Mouse (Mus musculus): ENCODE measurements around the gene Aldh1a2. TPM values are rescaled to one million over a fixed set of nuclear protein-coding genes. Genes with fewer than 3 reads are reported as not detected.

Aldh1a2 gene
- polyA plus RNA-seq, 1 experiment from 2014 or later: 5.7 TPM

DNA sequence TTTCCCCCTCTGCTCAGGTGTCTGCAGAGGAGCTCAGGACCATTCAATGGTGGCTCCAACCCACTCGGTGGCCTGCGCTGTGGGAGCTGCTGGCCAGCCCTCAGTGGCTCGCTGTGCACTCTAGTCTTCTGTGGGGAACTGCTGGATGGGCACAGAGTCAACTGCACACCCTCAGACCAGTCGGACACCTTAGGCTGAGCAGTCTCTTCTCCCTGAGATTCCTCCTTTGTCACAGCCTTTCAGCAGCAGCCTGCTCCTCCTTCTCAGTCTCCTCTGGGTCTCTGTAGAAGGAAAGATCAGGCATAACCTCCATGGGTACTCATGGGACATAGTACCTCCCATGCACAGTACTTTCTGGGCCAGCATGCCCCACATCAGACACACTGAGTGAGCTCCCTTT lies 63.2 kb downstream of the Aldh1a2 start:
- Histone ChIP-seq H3K9ac (no peak overlapping the region), H3K27me3 (no peaks in the 10 kb centered on the region), H3K9me3 (no peaks in the 10 kb centered on the region), H3K27ac (no peak overlapping the region), H3K4me3 (replicated peaks) (no peak overlapping the region), H3K4me2 (no peak overlapping the region), H3K4me1 (no peaks in the 10 kb centered on the region), H3K36me3 (replicated peaks) (no peaks in the 10 kb centered on the region)
- 89% methylated on average over 4 of the region's 4 CpGs for WGBS
- ATAC-seq (ENCODE audit: low FRiP score): no peak

DNA sequence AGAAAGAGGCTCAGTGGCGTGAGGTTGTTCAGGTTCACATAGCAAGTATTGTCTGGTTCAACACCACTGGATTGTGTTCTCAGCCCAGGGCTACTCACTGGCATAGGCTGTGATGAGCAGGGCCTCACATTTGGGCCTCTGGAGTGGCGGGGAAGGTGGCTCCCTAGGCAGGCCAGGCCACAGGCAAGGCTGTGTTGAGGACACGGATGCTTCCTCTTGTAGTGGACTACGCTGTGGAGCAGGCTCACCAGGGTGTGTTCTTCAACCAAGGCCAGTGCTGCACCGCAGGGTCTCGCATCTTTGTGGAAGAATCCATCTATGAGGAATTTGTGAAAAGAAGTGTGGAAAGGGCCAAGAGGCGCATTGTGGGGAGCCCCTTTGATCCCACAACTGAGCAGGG lies 67.6 kb downstream of the Aldh1a2 start:
- Histone ChIP-seq H3K27ac (no peak overlapping the region), H3K4me1 (no peaks in the 10 kb centered on the region), H3K4me3 (replicated peaks) (no peak overlapping the region), H3K36me3 (replicated peaks) (no peaks in the 10 kb centered on the region), H3K27me3 (no peaks in the 10 kb centered on the region), H3K9me3 (no peaks in the 10 kb centered on the region), H3K4me2 (no peak overlapping the region), H3K9ac (no peak overlapping the region)
- 90% methylated on average over 7 of the region's 7 CpGs for WGBS
- no peak for ATAC-seq (ENCODE audit: low FRiP score)

DNA sequence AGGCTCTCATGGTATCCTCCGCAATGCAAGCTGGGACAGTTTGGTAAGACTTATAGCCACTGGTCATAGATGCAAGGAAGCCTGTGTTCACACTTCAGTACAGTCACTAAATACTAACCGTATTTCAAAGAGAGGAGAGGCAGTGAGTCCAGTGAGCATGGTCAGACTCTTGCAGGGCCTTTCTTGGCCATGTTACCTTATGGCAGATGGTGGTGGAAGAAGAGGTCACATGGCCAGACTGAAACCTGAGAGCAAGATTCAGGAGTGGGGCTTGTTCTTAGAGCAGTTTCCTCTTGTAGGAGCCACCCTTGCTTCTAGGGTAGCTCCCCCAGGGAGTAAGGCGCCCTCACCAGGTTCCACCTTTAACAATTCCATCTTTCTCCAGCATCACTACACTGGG lies 69.6 kb downstream of the Aldh1a2 start:
- no peaks in the 10 kb centered on the region for H3K27me3 ChIP-seq
- H3K9me3 ChIP-seq: no peaks in the 10 kb centered on the region
- no peak overlapping the region for H3K9ac ChIP-seq
- no peaks in the 10 kb centered on the region for H3K4me1 ChIP-seq
- no peak overlapping the region for H3K4me3 ChIP-seq (replicated peaks)
- H3K27ac ChIP-seq: no peak overlapping the region
- no peak for ATAC-seq (ENCODE audit: low FRiP score)
- WGBS: 93% methylated on average over 3 of the region's 3 CpGs
- H3K36me3 ChIP-seq (replicated peaks): no peaks in the 10 kb centered on the region
- H3K4me2 ChIP-seq: no peak overlapping the region

DNA sequence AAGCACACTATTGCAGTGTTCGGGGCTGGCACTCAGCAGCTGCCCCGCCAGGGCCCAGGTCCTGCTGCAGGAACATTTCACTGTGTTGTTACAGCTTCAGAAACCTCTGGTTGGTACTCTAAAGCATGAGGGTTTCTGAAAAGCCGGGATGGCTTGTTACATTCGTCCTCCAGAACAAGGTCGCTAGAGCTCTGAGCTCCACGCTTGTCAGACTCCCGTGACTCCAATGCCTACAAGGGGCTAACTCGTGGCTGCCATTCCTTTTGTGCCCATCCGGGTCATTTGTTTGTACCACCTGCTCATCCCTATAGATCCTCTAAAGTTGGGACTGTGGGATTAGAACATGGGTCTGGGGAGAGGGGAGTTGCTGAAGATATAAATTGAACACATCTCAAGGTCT lies 70.8 kb downstream of the Aldh1a2 start:
- no peaks in the 10 kb centered on the region for H3K27me3 ChIP-seq
- H3K27ac ChIP-seq: no peak overlapping the region
- H3K36me3 ChIP-seq (replicated peaks): no peaks in the 10 kb centered on the region
- WGBS: 94% methylated on average over 9 of the region's 9 CpGs
- H3K4me1 ChIP-seq: no peaks in the 10 kb centered on the region
- H3K9me3 ChIP-seq: no peaks in the 10 kb centered on the region
- H3K4me2 ChIP-seq: no peak overlapping the region
- no peak for ATAC-seq (ENCODE audit: low FRiP score)
- no peak overlapping the region for H3K4me3 ChIP-seq (replicated peaks)
- H3K9ac ChIP-seq: no peak overlapping the region

DNA sequence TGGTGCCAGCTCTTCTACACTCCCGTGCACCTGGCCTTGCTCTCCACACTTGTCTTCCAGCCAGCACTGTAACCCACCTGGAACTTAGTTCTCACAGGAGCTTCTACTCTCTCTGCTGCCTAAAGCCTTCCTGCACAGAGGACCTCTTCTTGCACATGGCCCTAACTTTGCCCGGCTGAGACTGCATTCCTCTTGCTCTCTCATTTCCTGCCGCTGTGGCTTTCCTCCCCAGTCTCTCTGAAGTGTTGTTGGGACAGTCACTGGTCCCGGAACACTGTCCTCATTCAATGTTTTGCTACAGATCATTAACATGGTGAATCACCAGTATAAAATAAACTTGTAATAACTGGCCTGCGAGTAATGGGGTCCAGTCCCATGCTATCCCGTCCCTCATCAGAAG lies 73.1 kb downstream of the Aldh1a2 start:
- H3K9ac ChIP-seq: no peak overlapping the region
- no peaks in the 10 kb centered on the region for H3K9me3 ChIP-seq
- no peak overlapping the region for H3K4me3 ChIP-seq (replicated peaks)
- 85% methylated on average over 6 of the region's 6 CpGs for WGBS
- no peak overlapping the region for H3K4me2 ChIP-seq
- no peak for ATAC-seq (ENCODE audit: low FRiP score)
- H3K27me3 ChIP-seq: no peaks in the 10 kb centered on the region
- H3K4me1 ChIP-seq: no peaks in the 10 kb centered on the region
- H3K27ac ChIP-seq: no peak overlapping the region
- no peaks in the 10 kb centered on the region for H3K36me3 ChIP-seq (replicated peaks)

DNA sequence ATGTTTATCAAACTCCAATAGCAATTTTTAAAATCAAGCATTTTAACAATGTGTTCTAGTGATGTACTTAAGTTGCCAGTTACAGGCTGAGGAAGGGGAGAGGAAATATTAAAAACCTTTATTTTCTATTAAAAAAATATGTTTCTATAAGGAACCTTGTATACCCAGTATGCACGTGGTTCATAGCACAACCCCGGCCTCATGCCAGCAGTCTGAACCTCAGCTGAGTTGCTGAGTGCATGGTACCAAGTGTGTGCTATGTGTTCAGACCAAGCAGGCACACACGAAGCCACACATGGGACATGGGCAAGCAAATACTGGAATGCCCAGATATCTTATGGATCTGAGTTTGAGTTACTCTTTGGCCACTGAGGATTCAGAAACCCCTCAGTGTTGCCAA lies 74.2 kb downstream of the Aldh1a2 start:
- WGBS: 82% methylated on average over 3 of the region's 3 CpGs
- Histone ChIP-seq H3K4me3 (replicated peaks) (no peak overlapping the region), H3K27me3 (no peaks in the 10 kb centered on the region), H3K4me2 (no peak overlapping the region), H3K36me3 (replicated peaks) (no peaks in the 10 kb centered on the region), H3K9ac (no peak overlapping the region), H3K4me1 (no peaks in the 10 kb centered on the region), H3K9me3 (no peaks in the 10 kb centered on the region), H3K27ac (no peak overlapping the region)
- no peak for ATAC-seq (ENCODE audit: low FRiP score)

DNA sequence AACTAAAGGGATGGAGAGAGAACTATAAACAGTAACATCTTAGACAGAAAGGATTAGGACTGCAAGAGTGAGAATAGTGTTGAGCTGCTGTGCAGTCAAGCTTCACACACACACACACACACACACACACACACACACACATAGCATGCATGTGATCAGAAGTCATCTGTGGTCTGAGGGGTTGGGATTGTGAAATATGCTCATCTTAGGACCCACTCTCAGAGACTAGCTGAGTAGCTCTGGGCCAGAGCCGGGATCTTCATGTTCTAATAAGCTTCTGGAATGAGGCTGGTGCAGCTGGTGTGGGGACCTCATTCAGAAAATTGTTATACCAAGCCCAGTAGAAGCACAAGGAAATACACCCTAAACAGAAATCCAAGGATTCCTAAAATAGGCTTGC lies 75.1 kb downstream of the Aldh1a2 start:
- H3K9me3 ChIP-seq: no peaks in the 10 kb centered on the region
- no peak for ATAC-seq (ENCODE audit: low FRiP score)
- H3K27me3 ChIP-seq: no peaks in the 10 kb centered on the region
- no peaks in the 10 kb centered on the region for H3K4me1 ChIP-seq
- no peaks in the 10 kb centered on the region for H3K36me3 ChIP-seq (replicated peaks)
- no peak overlapping the region for H3K4me2 ChIP-seq
- WGBS: 73% methylated on average over 1 of the region's 1 CpGs
- H3K9ac ChIP-seq: no peak overlapping the region
- no peak overlapping the region for H3K4me3 ChIP-seq (replicated peaks)
- H3K27ac ChIP-seq: no peak overlapping the region

DNA sequence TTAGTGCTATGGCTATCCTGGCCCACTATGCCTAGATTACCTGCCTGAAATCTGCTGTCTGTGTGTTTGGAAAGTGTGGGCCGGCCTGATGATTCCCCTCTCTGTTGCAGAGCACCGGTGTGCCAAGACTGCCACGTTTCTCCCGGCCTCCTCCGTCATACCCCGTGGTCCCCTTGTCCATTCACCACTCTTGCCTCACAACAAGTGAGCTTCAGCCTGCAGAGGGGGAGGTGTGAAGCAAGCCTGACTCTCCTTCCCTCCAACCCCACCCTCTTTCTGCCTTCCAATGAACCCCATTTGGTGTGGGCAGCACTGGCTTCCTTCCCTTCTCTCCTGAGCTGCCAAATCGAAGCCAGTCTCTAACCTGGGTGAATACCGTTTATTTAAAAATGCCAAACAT lies 79.9 kb downstream of the Aldh1a2 start:
- H3K27ac ChIP-seq: no peak overlapping the region
- no peaks in the 10 kb centered on the region for H3K27me3 ChIP-seq
- H3K36me3 ChIP-seq (replicated peaks): no peaks in the 10 kb centered on the region
- H3K9me3 ChIP-seq: no peaks in the 10 kb centered on the region
- no peak overlapping the region for H3K9ac ChIP-seq
- no peaks in the 10 kb centered on the region for H3K4me1 ChIP-seq
- H3K4me3 ChIP-seq (replicated peaks): no peak overlapping the region
- ATAC-seq (ENCODE audit: low FRiP score): no peak
- H3K4me2 ChIP-seq: no peak overlapping the region
- 78% methylated on average over 8 of the region's 8 CpGs for WGBS

DNA sequence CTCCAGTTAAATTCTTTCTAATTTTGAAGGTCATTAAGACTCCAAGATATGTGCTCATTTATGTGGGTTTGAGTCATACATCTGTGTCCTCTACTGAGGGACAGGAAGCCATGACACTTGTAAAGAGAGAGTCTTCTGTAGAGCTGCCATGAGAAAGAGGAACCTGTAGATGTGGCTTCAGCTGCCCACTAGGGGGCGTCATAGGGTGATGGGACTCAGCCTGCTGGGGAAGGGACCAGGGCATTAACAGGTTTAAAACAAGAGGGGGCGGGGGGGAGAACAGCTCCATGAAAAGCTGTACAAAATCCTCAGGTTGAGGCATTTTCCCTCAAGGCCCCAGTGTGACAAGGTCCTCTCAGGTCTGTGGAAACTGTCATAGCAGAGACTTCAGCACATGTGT lies 88.0 kb downstream of the Aldh1a2 start:
- H3K4me1 ChIP-seq: no peaks in the 10 kb centered on the region
- H3K9ac ChIP-seq: no peak overlapping the region
- no peak overlapping the region for H3K4me2 ChIP-seq
- ATAC-seq (ENCODE audit: low FRiP score): no peak
- H3K36me3 ChIP-seq (replicated peaks): no peaks in the 10 kb centered on the region
- H3K4me3 ChIP-seq (replicated peaks): no peak overlapping the region
- H3K27me3 ChIP-seq: no peaks in the 10 kb centered on the region
- 56% methylated on average over 2 of the region's 2 CpGs for WGBS
- no peaks in the 10 kb centered on the region for H3K9me3 ChIP-seq
- H3K27ac ChIP-seq: no peak overlapping the region

DNA sequence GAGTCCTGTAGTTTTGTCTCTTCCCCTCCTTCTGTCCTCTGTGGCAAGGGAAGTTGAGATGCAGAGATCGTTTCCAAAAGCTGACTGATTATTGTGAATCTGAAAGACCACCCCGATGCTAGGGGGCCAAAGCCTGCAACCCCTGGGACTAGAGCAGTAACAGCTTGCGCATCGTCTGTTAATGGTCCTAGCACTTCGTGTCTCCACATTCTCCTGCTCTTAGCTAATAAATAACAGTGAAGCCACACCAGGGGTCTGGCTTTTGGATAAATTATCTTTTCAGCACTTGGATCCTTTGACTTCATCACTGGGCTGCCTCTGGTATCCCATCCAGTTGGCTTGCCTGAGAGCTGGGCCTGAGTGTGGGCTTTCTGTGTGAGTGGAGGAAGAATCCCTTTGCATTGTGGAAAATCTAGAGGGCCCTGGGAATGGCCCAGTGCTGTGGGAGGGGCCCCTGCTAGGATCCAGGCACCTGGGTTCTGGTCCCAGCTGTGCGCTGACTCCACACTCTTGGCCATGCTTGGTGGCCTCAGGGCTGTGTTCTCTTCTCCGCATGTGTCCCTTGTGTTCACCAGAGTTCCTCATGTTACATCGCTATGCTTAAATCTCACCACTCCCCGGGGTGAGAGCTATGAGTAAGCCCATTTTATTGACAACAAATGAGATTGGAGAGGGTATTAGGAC lies 91.7 kb downstream of the Aldh1a2 start:
- WGBS: 84% methylated on average over 9 of the region's 9 CpGs
- Histone ChIP-seq H3K4me2 (no peak overlapping the region), H3K4me1 (no peaks in the 10 kb centered on the region), H3K36me3 (replicated peaks) (no peaks in the 10 kb centered on the region), H3K4me3 (replicated peaks) (no peak overlapping the region), H3K9me3 (no peaks in the 10 kb centered on the region), H3K27me3 (no peaks in the 10 kb centered on the region), H3K27ac (no peak overlapping the region), H3K9ac (no peak overlapping the region)
- ATAC-seq (ENCODE audit: low FRiP score): no peak

DNA sequence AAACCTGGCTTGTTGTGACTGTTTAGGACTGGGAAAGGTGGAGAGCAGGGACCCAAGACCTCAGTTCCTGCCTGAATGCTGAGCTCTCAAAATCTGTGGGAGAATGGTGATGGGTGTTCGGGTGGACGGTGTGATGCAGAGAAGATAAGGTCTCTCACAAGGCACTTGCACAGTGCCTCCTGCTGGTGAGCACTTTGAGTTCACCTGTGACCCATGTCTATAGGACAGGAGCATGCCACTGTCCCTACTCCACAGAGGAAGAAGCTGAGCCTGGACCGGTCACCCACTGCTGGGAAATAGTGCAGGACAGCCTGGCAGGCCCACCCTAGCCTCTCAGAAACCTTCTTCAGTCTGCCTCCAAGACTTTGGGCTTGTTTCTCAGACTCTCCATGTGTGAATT lies 100.4 kb downstream of the Aldh1a2 start:
- Histone ChIP-seq H3K9me3 (no peaks in the 10 kb centered on the region), H3K4me1 (no peaks in the 10 kb centered on the region), H3K4me3 (replicated peaks) (no peak overlapping the region), H3K4me2 (no peak overlapping the region), H3K27ac (no peak overlapping the region), H3K9ac (no peak overlapping the region), H3K36me3 (replicated peaks) (no peaks in the 10 kb centered on the region), H3K27me3 (no peaks in the 10 kb centered on the region)
- WGBS: 86% methylated on average over 3 of the region's 3 CpGs
- no peak for ATAC-seq (ENCODE audit: low FRiP score)

DNA sequence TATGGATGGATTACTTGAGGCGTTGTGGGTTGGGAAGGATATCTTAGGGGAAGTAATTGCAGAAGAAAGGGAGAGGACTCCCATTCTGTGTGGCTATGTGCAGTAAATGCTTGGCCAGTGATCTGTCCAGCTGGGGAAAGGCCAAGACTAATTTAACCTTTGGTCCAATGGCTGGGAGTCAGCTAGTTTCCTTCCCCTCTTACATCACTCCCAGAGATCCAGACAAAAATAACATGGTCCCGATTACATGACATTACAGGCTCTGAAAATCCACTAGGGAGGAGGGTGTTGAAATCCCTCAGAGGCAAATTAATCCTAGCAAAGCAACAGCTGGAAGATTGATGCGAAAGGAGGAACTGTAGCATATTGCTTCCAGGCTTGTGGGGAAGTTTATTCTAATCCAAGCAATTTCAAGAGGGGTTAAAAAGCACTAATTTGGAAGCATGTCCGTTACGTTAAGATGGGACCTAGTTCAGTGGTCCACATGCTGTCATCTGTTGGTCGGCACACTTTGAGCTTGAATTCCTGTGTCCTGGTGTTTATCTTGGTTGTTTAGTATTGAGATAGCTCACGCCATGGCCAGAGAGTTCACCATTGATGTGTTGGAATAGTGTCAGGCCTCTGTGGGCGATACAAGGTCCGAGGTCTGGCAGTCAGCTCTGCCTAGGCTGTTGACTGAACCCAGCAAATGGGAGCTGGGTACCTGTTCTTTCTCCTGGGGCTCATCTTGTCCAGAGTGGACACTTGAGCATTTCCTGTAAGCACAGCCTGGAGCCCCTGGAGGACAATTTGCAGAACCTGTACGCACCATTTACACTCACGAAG lies 101.7 kb downstream of the Aldh1a2 start:
- Histone ChIP-seq H3K27me3 (no peaks in the 10 kb centered on the region), H3K4me1 (no peaks in the 10 kb centered on the region), H3K36me3 (replicated peaks) (no peaks in the 10 kb centered on the region), H3K27ac (no peak overlapping the region), H3K9me3 (no peaks in the 10 kb centered on the region), H3K4me3 (replicated peaks) (no peak overlapping the region), H3K4me2 (no peak overlapping the region), H3K9ac (no peak overlapping the region)
- no peak for ATAC-seq (ENCODE audit: low FRiP score)
- WGBS: 91% methylated on average over 11 of the region's 11 CpGs

DNA sequence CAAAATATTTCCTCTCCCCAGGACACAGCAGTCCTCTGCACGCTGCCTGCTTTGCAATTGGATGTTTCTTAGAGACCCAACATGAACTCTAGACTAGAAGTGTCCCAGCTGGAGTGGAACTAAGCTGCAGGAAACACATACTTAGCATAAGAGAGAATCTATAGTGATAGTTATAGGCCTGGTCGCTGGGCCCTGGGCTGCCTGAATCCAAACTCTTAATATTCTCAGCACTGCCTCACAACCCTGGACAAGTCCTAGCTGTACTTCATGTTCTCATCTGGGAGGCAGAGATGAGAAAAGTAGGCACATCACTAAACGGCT lies 102.3 kb downstream of the Aldh1a2 start:
- Histone ChIP-seq H3K4me3 (replicated peaks) (no peak overlapping the region), H3K9me3 (no peaks in the 10 kb centered on the region), H3K27ac (no peak overlapping the region), H3K27me3 (no peaks in the 10 kb centered on the region), H3K4me1 (no peaks in the 10 kb centered on the region), H3K36me3 (replicated peaks) (no peaks in the 10 kb centered on the region), H3K4me2 (no peak overlapping the region), H3K9ac (no peak overlapping the region)
- WGBS: 78% methylated on average over 3 of the region's 3 CpGs
- ATAC-seq (ENCODE audit: low FRiP score): no peak
